Mouse (Mus musculus) T-helper 17 cell (primary cell): ENCODE data around the gene Ppfibp1.
"Not testable (repeated sequence)": the region's sequence is repeated elsewhere in the genome, so short reads cannot be mapped to it uniquely, and the experiment has no call there.

Source experiments
- in situ Hi-C, 2 experiments: fragments of 300-600 bp; cut with MboI, MseI; formaldehyde crosslinking; loops; 1 replicate in 1 of 2; 2 replicates in 1 of 2; pipeline ENCODE4 v1.15.1; 2025; ENCODE audit warnings: high pct_unique_total_duplicates in 2 of 2

The Ppfibp1 gene

GRCm38 (mm10) chr6:146887958-146888659 is at the start of gene Ppfibp1:
Ppfibp1 (plus strand) TSS chr6:146888487.
- in situ Hi-C loops = no loop called here

GRCm38 (mm10) chr6:146838863-146839262 is 49.4 kb upstream of the Ppfibp1 start:
- in situ Hi-C loops = loop anchor here (5.0 to 25.0 kb wide), 2 partner anchors 153 to 398 kb away; no protein-coding TSS in a partner anchor

GRCm38 (mm10) chr6:146844867-146845266 is 43.4 kb upstream of the Ppfibp1 start:
- in situ Hi-C loops = loop anchor here (25.0 kb wide), 1 partner anchor 392 kb away; no protein-coding TSS in a partner anchor

- in situ Hi-C loops = loop anchor here (25.0 kb wide), 1 partner anchor 392 kb away; no protein-coding TSS in a partner anchor
Measured at GRCm38 (mm10) chr6:146845347-146845746, 42.9 kb upstream of the Ppfibp1 start.

GRCm38 (mm10) chr6:146845961-146846750 is 42.1 kb upstream of the Ppfibp1 start:
- in situ Hi-C loops = loop anchor here (25.0 kb wide), 1 partner anchor 391 kb away; no protein-coding TSS in a partner anchor

- in situ Hi-C loops = loop anchor here (25.0 kb wide), 1 partner anchor 390 kb away; no protein-coding TSS in a partner anchor
Measured at GRCm38 (mm10) chr6:146847402-146847801, 40.9 kb upstream of the Ppfibp1 start.

- in situ Hi-C loops = loop anchor here (25.0 kb wide), 1 partner anchor 389 kb away; no protein-coding TSS in a partner anchor
Measured at GRCm38 (mm10) chr6:146848281-146848680, 40.0 kb upstream of the Ppfibp1 start.

- in situ Hi-C loops = no loop called here
Measured at GRCm38 (mm10) chr6:146850050-146850449, 38.2 kb upstream of the Ppfibp1 start, which contains the start of gene Smco2. Smco2 (plus strand) TSS chr6:146850104.

GRCm38 (mm10) chr6:146851916-146852315 is 36.4 kb upstream of the Ppfibp1 start:
- in situ Hi-C loops = no loop called here

- in situ Hi-C loops = no loop called here
Measured at GRCm38 (mm10) chr6:146852739-146853138, 35.5 kb upstream of the Ppfibp1 start.

- in situ Hi-C loops = no loop called here
Measured at GRCm38 (mm10) chr6:146855185-146855584, 33.1 kb upstream of the Ppfibp1 start.

GRCm38 (mm10) chr6:146857386-146857785 is 30.9 kb upstream of the Ppfibp1 start:
- in situ Hi-C loops = no loop called here

- in situ Hi-C loops = no loop called here
Measured at GRCm38 (mm10) chr6:146863154-146863553, 25.1 kb upstream of the Ppfibp1 start.

GRCm38 (mm10) chr6:146864370-146864769 is 23.9 kb upstream of the Ppfibp1 start:
- in situ Hi-C loops = not testable (repeated sequence)

- in situ Hi-C loops = loop anchor here in 1 of 2 experiments (5.0 kb wide), 1 partner anchor 127 kb away; no protein-coding TSS in a partner anchor
Measured at GRCm38 (mm10) chr6:146865701-146866100, 22.6 kb upstream of the Ppfibp1 start.

GRCm38 (mm10) chr6:146871975-146872374 is 16.3 kb upstream of the Ppfibp1 start:
- in situ Hi-C loops = no loop called here

GRCm38 (mm10) chr6:146874415-146874814 is 13.9 kb upstream of the Ppfibp1 start:
- in situ Hi-C loops = no loop called here

GRCm38 (mm10) chr6:146876820-146877219 is 11.5 kb upstream of the Ppfibp1 start:
- in situ Hi-C loops = no loop called here

- in situ Hi-C loops = no loop called here
Measured at GRCm38 (mm10) chr6:146877425-146878045, 10.8 kb upstream of the Ppfibp1 start.

GRCm38 (mm10) chr6:146878926-146879325 is 9.4 kb upstream of the Ppfibp1 start:
- in situ Hi-C loops = no loop called here

GRCm38 (mm10) chr6:146879856-146880255 is 8.4 kb upstream of the Ppfibp1 start:
- in situ Hi-C loops = loop anchor here in 1 of 2 experiments (5.0 kb wide), 1 partner anchor 72 kb away; the partner anchor contains the start of gene 1700034J05Rik
